Mouse (Mus musculus) bone marrow, adult 2 months (tissue): Measurements from ENCODE around the gene Efemp1. TPM values are rescaled to one million over a fixed set of nuclear protein-coding genes. Genes with fewer than 3 reads are reported as not detected.

ENCODE experiments used
- H3K27ac ChIP-seq: fragments of 200-500 bp; 2 replicates; pipeline ENCODE4 v1.5.1; 2012; ENCODE audit warnings: low read depth, mild to moderate bottlenecking, control low read depth, inconsistent platforms, low read length; ENCODE audit not compliant: control insufficient read depth, poor library complexity, insufficient read depth
- H3K4me1 ChIP-seq: fragments of 200-500 bp; 2 replicates; pipeline ENCODE4 v1.6.1; 2011; ENCODE audit warnings: low read length; ENCODE audit not compliant: control insufficient read depth, insufficient read depth
- H3K4me3 ChIP-seq: fragments of 200-500 bp; replicated peaks from 2 replicates; pipeline ENCODE3; 2011; ENCODE audit warnings: mild to moderate bottlenecking, low read depth, low read length, control low read depth; ENCODE audit not compliant: control insufficient read depth
- CTCF ChIP-seq: fragments of 200-500 bp; IDR thresholded peaks from 2 replicates; pipeline ENCODE4 v1.5.1; 2011; ENCODE audit warnings: low read length, control low read depth; ENCODE audit not compliant: control insufficient read depth, insufficient read depth
- POLR2A ChIP-seq: fragments of 200-500 bp; IDR thresholded peaks from 2 replicates; pipeline ENCODE4 v1.6.1; 2011; ENCODE audit warnings: low read depth, mild to moderate bottlenecking, control low read depth, low read length, borderline replicate concordance; ENCODE audit not compliant: control insufficient read depth
- WGBS: fragments of 180-500 bp; shearing (Covaris S2); methylation state at CpG from one replicate; pipeline ENCODE4 v1.1.7; 2018; 5-methylcytosine and 5-hydroxymethylcytosine counted together
- polyA plus RNA-seq: library from polyadenylated mRNA; stranded (reverse); fragments of >200 nt; gene quantifications from 2 replicates; pipeline ENCODE4 v1.2.4, GENCODE M21; 2011; ENCODE audit warnings: low replicate concordance; ENCODE audit not compliant: missing spikeins, insufficient read depth, insufficient read length

The Efemp1 gene
- polyA plus RNA-seq, 1 experiment, result 3.8 TPM

DNA sequence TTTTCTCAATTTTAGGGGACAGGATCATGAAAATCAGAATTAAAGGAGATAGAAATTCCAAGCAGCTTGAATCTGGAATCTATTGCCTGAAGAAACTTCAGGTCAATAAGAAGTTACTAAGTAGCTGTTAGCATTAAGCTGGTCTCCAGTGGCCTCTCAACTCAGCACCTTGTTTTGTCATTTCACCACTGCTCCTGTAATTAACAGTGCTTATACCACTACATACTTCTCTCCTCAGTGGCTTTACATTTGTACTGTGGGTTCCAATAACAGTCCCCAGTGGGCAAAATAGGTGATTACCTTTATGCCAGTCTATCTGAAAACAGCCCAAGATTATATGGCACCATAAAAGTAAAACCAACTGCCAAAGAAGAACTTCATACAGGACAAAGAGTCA, 102.3 kb downstream of the Efemp1 start:
- Histone ChIP-seq H3K27ac (no peak overlapping the region), H3K4me3 (no peak overlapping the region), H3K4me1 (no peaks in the 10 kb centered on the region)
- TF ChIP-seq POLR2A, result no peak
- no peak for TF ChIP-seq CTCF

DNA sequence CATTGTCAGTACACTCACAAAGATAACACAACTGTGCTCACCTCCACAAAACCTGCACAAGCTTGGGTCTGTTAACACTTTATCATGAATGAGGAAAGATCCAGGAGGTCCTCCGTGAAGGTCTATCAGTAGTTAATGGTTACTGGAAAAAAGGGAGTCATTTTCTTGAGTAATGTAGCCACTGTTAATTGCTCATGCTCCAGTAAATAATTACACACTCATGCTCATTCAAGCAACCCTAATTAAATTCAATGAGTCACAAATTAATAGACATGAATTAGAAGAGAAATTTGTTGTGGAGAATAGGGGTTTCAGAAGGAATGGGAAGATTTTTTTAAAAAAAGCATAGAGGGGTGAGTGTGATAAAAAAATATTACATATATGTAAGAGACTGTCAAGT, 108.4 kb downstream of the Efemp1 start:
- no peak overlapping the region for H3K4me3 ChIP-seq
- TF ChIP-seq CTCF (no peak), POLR2A (no peak)
- H3K27ac ChIP-seq, result no peak overlapping the region
- H3K4me1 ChIP-seq, result no peaks in the 10 kb centered on the region
- WGBS, result 89% methylated on average over 1 of the region's 1 CpGs
